Mouse (Mus musculus): ENCODE results near the gene Lrrc8a.

Gene Lrrc8a

DNA sequence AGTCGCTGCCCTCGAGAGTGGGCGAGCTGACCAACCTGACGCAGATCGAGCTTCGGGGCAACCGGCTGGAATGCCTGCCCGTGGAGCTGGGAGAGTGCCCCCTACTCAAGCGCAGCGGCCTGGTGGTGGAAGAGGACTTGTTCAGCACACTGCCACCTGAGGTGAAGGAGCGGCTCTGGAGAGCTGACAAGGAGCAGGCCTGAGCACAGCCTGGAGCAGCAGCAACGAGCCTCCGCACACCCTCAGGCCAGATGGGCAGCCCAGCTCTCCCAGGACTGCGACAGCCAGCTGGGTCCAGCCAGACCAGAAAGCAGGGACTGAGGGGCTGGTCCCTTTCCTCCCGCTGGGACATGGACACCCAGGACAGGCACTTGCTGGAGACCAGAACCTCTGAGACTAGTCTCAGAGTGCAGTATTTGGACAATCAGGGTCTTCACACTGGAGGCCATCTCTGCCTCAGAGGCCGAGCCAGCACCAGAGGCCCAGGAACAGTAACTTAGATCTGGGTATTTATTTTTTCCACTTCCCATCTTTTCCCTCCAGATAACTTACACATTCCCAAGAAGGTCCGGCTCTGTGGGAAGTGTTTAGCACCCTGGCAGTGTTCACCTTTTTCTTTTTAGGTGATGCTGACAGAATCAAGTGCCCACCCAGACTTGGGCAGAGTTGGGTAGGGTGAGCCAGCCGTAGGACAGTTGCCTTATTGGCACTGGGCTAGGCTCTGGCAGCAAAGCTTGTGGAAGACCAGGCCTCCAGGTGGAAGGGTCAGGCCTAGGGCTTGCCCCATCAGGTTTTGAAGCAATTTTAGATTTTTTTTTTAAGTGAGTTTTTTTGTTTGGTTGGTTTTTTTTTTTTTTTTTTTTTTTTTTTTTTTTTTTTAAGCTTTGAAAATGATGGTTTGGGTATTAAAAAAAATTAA, 24.7 kb downstream of the Lrrc8a start:
- DNase-seq = peak in 1 of 2 experiments; percentile 5

DNA sequence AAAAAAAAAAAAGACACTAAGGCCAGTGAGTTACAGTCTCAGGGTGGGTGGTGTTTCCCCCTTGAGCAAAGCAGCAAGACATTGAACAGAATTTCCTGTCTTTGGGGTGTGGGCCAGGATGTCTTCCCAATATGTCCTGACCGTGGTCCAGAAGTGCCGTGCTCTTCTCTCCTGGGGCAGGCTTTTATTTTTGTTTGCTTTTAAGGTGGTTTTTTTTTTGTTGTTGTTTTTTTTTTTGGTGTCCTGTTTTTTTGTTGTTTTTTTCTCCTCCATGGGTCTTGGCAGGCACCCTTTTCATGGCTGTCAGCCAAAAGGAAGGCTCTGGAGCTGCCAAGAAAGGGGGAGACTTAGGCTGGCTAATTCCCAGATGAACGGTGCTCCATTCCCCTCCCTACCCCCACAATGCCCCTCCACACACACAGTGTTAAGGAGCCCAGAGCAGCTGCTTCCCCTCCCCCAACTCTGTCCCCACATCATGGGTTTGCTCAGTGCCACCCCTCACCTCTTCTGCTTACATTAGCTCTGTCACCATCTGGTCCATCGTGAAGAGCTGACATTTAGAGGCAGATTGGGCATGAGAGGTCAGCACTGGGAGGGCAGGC, 25.4 kb downstream of the Lrrc8a start:
- DNase-seq = peak; percentile 86 to 88

DNA sequence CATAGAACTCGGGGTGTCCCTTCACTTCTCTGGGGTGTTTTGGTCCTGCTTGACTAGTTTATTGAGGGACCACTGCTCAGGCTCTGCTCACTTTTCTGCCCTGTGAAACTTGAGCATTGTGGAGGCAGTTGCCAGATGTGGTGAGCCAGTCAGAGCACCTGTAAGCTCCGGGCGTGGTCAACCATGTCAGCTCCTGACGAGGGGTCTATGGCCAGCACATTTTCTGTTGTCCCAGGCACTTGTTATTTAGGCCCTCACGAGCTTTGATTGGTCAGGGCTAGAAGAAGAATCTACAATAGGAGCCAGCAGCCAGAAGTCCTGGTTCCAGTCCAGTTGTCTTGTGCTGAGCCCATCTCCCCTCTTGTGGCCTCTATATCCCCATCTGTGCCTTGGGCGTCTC, 26.3 kb downstream of the Lrrc8a start:
- DNase-seq = no peak

DNA sequence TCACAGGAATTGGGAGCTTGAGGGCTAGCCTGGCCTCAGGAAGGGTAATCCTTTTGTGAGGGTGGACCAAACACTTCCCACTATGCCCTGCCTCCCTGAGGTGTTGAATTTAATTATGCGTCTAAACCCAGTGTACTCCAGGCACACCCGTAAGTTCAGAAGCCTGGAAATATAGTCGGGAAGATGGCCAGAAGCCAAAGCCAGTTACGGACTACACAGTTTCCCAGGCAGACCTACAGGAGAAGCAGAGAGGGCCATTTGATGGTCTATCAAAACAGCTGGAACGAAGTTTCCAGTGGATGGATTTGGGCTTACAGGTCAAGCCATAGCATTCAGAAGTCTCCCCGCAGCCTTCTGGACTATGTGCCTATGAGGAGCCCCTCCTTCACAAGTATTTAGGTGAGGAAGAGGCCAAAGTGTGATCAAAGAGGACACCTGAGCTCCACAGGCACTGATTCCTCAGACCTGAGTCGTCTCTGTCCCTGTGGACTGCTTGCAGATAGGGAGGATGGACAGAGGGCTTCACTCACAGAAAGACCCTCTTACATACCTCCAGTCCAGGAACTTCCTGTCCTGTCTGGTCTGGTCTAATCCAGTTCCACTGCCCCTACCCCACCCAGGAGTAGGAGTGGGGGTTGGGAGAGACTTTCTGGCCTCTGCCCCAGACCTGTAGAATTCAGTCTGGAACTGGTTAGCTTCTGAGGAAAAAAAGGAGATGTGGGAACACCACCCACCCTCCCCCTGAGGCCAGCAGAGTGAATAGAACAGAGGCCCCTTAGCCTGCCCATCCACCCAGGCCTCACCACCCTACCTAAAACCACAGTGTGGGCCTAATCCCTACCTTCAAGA, 27.4 kb downstream of the Lrrc8a start:
- peak; percentile 50 to 61 for DNase-seq

DNA sequence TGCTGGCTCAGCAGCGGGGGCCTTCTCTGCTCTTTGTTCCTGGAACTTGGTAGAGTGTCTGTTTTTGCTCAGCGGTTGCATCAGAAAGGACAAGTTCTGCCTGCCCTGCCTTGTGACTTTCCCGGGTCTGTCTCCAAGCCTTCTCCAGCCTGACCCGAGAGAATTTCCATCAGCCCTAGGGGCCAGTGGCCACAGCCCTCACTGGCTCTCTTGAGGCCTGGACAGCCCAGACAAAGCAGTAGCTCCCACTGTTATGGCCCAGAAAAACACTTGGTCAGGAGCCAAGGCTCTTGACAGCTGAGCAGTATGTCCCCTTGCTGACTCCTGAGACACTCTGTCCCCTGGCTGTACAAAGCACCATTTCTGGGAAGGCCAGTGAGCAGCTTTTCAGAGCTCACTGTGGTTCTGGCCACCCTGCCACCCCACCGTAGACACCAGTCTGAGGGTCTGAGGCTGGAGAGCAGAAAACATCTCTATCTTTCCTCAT, 28.3 kb downstream of the Lrrc8a start, which contains the start of gene Phyhd1:
Phyhd1 (plus strand) TSS at position 437 of the 487 bp plus-strand sequence.
- DNase-seq = peak; percentile 84 to 96

DNA sequence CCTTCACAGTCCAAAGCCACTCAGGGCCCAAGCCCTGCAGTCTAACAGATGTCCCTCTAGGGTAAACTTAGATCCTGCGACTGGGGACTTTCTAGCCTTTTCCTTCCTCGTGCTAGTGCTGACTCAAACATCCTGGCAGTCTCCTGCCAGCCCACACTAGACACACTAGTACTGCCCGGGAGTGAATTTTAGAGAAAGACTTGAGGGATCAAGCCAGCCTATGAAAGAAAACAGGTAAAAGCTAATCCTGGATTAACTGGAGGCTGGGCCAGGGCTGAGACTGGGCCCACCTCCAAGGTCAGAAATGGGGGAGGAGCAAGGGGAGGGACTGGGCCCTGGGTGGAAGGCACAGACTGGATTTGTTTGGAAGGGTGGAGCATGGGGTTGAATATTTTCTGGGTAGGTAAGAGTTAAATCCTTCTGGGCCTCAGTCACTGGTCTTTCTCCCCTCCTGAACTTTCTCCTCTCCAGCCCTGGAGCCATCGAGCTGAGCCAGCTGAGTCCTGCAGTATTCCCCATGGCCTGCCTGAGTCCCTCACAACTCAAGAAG, 29.0 kb downstream of the Lrrc8a start:
- DNase-seq = peak; percentile 91 to 94

DNA sequence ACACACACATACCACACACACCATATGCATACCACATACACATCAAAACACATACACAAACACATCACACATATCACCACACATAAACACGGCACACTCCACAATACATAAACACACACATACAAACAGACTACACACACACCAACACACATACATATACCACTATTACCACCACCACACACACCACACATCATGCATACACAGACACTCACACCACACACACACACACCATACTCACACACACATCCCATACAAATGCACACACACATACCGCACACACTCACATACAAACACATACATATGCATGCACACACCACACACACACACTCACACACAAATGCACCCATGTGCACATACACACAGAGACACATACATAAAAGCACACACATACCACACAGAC, 30.0 kb downstream of the Lrrc8a start:
- no peak for DNase-seq

DNA sequence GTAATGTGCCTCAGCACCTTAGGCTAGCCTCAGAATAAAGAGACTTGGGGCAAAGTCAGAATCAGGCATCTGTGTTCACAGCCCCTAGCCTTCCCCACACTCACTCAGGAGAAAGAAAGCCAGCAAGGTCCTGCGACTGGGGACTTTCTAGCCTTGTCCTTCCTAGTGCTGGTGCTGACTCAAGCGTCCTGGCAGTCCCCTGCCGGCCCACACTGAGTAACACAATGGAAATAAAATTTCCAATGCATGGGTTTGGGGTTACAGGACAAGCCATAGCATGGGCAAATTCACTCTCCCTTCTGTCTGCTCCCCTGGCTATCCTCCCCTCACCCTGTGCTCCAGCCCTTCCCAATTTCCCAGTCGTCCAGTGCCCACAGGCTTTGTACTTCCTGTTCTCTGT, 30.9 kb downstream of the Lrrc8a start:
- no peak for DNase-seq

DNA sequence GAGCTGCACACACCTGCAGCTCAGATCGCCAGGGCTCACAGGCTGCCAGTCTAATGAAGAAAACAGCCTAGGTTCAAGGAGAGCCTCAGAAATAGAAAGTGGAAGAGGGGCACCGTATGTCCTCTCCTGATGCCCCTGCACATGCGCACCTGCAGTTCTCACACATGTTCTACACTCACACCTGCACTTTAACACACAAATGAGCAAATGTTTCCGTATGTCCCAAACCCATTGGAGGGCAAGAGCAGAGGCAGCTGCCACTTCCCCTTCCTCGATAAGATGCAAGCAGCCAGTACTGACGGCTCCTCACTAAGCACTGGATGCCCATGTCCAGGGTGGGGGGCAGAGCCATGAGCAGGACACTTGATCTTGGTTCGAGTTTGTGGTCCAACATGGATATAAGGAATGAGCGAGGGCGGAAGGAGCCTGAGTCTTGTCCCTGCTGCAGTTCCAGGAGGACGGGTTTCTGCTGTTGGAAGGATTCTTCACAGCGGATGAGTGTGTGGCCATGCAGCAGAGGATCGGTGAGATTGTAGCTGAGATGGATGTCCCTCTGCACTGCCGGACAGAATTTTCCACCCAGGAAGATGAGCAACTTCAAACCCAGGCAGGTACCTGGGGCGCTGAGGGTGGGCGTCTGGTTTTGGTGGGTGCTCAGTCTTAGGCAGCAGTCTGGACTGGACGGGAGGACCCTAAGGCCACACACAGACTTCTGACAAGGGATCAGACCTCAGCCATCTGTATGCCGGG, 31.9 kb downstream of the Lrrc8a start:
- no peak for DNase-seq

DNA sequence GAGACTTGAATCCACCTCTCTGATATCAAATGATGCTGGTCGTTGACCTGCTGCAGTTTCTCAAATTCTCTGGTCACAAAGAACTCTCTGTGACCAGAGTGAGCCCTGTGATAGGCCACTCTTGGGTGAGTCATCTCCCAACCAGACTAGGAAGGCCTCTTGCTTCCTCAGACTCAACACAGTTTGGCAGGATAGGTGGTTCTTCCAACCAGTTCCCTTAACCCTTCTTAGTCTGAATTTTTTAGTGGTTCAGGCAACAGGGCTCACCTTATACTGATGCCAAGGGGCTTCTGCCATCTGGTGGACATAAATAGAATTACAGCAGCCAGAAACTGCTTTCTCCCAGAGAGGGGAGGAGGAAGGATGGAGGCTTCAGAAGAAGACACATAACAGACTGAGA, 32.6 kb downstream of the Lrrc8a start:
- DNase-seq = peak; percentile 72 to 89

DNA sequence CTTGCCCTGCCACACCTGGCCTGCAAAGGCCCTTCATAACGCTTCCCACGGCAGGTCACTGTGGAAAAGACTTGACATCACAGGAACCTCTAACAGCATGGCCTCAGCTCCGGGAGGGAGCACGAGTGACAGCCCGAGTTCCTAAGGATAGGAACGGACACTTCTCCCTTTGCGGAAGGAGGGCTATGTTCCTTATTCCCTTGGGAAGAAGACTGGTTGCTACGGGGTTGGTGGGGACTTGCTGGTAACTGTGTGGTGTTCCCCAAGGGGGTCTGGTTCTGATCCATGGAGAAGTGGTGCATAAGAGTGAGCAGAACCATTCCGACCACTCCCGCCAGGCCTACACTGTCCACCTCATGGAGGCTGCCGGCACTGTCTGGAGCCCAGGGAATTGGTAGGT, 43.2 kb downstream of the Lrrc8a start, which contains the start of gene Gm28038:
Gm28038 (plus strand) TSS at position 301 of the 400 bp plus-strand sequence.
- no peak for DNase-seq

DNA sequence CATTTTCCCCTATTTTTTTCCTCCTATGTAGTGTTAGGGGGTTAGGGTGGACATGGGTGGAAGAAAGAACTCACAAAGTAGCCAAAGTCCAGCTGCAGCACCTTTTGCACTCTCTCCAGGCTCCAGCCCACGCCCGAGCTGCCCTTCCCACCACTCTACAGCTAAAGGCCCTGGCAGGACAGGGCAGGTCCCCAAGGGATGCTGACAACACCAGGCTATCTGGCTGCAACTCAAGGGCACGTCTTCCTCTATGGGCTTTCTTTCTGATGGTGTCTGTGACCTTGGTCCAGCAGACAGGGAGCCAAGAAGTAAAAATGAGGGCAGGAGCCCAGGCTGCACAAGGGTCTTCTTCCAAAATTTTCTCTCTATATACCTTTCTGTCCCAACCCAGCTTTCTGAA, 44.1 kb downstream of the Lrrc8a start:
- no peak for DNase-seq

DNA sequence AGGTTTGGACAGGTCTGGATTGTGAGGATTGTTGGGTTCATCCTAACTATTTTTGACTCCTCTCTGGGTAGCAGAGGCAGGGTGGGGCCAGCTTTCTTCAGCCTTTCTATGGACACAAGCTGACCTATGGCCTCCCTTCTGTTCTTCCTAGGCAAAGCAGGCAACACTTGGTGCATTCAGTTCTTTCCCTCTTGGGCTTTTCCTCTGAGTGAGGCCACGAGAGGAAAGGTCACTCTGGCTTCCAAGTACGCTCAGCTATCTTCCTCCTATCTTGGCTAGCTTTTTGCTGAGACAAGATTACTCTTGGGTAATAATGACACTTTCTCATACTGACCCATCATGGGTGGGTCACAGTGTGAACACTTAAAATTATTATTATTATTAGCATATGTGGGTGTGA, 45.7 kb downstream of the Lrrc8a start:
- no peak for DNase-seq

DNA sequence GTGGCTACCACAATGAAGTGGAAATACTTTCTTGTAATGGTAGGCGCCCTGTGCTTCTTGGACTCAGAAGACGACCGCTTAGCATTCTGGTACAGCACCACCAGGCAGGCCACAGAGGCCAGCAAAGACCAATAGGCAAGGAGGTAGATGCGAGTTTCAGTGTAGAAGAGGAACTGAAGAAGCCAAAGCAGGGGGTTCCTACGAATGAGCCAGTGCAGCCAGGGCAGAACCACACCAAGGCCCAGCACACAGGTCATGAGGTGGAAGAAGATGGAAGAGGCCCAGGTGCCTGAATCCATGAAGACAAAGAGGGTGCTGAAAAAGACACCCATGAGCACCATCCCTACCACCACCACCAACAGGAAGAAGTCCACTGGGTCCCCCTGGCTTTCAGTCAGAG, 47.5 kb downstream of the Lrrc8a start:
- no peak for DNase-seq

DNA sequence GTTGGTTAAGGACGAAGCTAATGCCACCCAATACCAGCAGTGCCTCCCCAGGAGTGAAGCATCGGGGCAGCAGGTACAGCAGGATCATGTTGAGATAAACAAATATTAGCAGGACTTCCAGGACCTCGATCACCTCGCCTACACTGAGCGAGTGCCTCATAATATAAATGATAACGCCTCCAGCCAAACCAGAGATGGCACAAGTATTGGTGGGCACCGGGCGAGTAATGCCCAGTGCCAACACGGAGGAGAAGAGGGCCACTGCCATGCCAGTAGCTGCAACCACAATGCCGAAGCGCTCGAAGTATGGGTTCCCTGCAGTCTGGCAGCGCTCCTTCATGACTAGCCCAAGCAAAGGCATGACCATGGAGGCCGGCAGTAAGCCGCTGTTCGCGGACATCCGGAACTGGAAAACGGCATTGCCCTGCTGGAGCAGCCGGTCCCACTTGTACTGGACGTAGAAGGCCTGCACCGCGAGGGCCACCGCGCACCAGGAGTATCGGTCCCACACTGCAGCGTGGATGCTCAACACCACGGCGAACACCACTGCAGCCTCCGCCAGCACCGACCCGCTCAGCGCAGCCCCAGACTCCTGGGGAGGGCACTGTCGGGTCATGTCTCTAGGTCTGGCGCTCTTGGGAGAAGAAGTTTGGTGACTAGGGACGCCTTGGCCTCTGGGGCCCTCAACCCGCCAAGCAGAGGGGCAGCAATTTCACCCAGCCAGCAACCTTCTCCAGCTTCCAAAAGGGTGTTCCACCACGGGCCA, 48.1 kb downstream of the Lrrc8a start:
- DNase-seq = peak in 1 of 2 experiments; percentile 42

DNA sequence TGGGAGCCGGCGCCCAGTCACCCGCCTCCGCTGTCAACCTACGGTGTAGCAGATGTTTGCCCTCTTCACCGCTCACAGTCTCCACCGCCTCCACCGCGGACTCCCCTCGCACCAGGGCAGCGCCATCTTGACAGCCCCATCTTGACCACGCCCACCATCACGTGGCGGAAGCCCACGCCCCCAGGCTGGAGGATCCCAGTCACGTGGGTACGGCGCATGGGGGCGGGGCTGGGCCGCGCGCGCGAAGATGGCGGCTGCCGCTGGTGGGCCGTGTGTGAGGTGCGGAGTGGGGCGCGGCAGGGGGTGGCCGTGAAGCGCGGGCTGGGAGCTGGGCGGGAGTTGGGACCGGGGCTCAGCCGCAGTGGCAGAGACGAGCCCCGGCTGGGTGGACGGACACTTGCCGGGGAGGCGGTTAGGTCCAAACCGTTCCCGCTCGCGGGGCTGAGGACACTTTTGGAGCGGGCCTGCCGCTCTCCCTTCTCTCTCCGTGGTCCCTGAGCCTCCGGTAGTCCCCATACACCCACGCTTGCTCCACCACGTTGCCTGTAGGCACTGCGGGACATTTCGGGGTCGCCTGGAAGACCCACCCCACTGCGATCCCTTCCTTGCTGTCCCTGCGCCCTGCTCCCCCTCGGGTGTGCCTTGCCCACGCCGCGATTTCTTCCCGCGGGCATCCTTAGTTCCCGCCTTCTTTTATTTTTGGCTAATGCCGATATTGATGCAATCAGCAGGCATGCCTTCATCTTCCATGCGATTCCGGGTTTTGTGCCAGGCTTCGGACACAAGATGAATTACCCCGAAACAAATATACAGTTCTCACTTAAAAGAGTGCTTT, 48.9 kb downstream of the Lrrc8a start, which contains the start of the genes Dolk and Nup188:
Dolk (minus strand) TSS at position 143 of the 835 bp plus-strand sequence.
Nup188 (plus strand) TSS at position 206 of the 835 bp plus-strand sequence.
- peak; percentile 95 to 99 for DNase-seq

DNA sequence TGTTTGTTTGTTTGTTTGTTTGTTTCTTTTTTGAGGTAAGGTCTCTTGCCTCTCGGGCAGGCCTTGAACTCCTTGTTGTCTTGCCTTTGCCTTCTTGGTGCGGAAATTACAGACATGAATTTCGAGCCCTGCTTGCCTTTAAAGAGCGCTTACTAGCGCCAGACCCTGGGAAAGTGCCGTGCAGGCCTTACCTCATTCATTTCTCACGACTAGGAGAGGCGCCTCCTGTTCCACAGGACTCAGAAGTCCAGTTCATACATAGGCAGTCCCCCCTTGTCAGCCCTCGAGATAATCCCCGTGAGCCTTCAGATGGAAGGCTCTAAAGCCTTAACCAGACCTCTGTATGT, 49.5 kb downstream of the Lrrc8a start:
- DNase-seq = peak in 1 of 2 experiments; percentile 32

DNA sequence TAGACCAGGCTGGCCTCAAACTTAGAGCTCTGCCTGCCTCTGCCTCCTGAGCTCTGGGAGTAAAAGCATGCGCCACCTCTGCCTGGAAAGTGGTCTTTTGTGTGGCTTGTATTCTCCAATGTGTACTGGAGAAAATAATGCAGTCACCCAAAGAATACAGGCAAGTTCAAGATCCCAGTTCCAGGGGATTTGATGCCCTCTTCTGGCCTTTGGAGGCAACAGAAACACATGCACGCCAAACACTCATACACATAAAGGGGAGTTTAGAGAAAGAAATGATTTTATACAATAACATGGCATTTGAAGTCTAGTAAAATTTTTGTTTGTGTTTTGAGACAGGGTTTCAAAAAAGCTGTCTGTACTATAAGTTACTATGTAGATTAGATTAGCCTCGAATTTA, 62.0 kb downstream of the Lrrc8a start:
- peak; percentile 13 to 23 for DNase-seq

DNA sequence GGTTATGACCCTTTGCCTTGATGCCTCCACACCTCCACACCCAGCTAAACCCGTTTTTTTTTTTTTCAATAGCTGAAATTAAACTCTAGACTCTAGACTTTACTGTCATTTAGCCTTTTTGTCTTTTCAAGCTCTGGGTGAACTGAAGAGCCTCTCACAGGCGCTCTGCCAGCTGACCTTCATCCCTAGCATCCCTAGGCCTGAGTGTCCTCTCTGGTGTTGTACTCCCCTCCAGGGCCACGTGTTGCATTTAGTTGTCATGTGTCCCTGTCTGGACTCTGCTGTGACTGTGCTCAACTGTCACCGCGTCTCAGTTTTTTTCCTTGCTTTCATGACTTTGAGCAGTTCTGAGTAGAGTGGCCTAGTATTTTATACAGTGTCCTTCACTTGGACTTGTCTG, 62.5 kb downstream of the Lrrc8a start:
- peak; percentile 12 to 51 for DNase-seq

DNA sequence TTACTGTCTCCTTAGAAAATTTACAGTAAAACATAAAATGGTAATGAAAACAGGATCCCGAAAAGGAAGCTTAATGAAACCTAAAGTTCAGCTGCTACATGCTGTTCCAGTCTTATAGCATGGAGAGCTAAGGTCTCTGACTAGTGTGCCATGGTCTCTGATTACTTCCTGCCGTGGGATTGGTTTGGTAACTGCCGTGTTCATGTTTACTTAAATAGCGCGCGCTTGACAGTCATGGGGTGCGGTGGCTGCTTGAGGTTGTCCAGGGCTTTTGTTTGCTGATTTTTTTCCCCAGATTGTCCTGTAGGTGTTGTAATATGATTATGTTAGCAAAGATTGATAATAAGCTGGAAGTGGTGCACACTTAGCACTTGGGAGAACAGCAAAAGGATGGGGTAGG, 68.6 kb downstream of the Lrrc8a start:
- DNase-seq = no peak

Measured in kidney, postnatal 36 days (tissue).